Mouse (Mus musculus) effector memory CD4-positive, alpha-beta T cell, adult 5 months (primary cell): Measurements from ENCODE around the gene Ccl21a. TPM values are rescaled to one million over a fixed set of nuclear protein-coding genes. Genes with fewer than 3 reads are reported as not detected.

Experiments
- polyA plus RNA-seq: library from polyadenylated mRNA; unstranded; fragments of 100-300 nt; shearing (Covaris generic); gene quantifications from one replicate; pipeline ENCODE4 v1.2.1, GENCODE M21; 2017

The Ccl21a gene
- not detected for polyA plus RNA-seq

GRCm38 (mm10) chr4:42773893-42774292 lies at the start of gene Ccl21a:
Gene Ccl21a, minus strand, starts transcription at chr4:42773993.

DNA sequence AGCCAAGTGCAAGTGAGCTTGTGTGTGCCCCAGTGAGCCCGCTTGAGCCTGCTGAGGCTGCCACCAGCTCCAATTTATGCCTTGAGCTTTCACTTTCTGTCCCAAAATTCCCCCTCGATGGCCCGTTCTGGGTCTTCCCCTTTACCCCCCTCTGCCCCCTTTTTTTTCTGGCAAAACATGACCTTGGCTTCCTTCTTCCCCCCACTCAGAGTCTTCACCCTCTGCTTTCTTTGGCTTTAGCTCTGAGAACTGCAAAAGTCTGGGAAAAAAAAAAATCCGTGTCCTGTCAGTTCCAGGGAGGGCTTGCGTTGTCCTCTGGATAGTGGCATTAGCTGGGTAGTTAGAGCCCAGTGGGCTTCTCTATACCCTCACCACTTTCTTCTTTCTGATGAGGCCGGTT lies 17.3 kb downstream of the Ccl21a start, which contains the start of gene Ccl19:
Gene Ccl19, minus strand, starts transcription at position 101 of the 400 bp plus-strand sequence.

DNA sequence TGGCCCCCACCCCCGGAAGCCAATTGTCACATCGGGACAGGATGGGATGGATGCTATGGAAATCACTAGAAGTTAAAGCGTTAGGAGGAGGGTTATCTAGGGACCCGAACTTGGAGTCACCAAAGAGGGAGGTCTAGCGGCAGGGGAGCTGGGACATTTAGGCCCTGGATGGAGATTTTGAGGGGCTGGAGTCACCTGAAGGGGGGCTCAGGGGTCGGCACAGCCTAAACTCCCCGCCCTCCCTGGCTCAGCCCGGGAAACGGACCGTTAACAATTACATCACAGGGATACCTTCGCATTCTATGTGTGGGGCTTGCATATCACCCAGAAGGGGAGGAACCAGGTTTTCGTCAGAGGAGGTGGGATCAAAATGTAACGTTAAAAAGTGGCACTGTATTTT lies 38.5 kb downstream of the Ccl21a start, which contains the start of gene 4930578G10Rik:
Gene 4930578G10Rik, plus strand, starts transcription at position 301 of the 400 bp plus-strand sequence.

Other genes with a start within 250 kb of the Ccl21a start
- not detected for gene Fam205a2, start 245.8 kb downstream of the Ccl21a start, polyA plus RNA-seq
- gene Gm10591, start 161.8 kb downstream of the Ccl21a start, polyA plus RNA-seq = not detected
- not detected for gene Gm2564, start 144.3 kb downstream of the Ccl21a start, polyA plus RNA-seq
- not detected for gene Ccl27b, start 118.7 kb downstream of the Ccl21a start, polyA plus RNA-seq
- not detected for gene Il11ra2, start 112.1 kb downstream of the Ccl21a start, polyA plus RNA-seq
- not detected for gene 4930578G10Rik, start 38.4 kb downstream of the Ccl21a start, polyA plus RNA-seq
- gene Ccl19, start 17.4 kb downstream of the Ccl21a start, polyA plus RNA-seq = not detected
- not detected for gene Fam205a1, start 79.9 kb upstream of the Ccl21a start, polyA plus RNA-seq
- gene Gm12394, start 82.8 kb upstream of the Ccl21a start, polyA plus RNA-seq = not detected
- gene Fam205c, start 100.2 kb upstream of the Ccl21a start, polyA plus RNA-seq = not detected
- gene Phf24, start 142.7 kb upstream of the Ccl21a start, polyA plus RNA-seq = not detected
- gene Dnajb5, start 175.8 kb upstream of the Ccl21a start, polyA plus RNA-seq = 25.8 TPM
- not detected for gene 1700022I11Rik, start 195.6 kb upstream of the Ccl21a start, polyA plus RNA-seq
- gene Vcp, start 226.5 kb upstream of the Ccl21a start, polyA plus RNA-seq = 244 TPM
- 13.0 TPM for gene Fancg, start 236.5 kb upstream of the Ccl21a start, polyA plus RNA-seq